Mouse (Mus musculus): ENCODE results near the gene Bbs9.

DNA sequence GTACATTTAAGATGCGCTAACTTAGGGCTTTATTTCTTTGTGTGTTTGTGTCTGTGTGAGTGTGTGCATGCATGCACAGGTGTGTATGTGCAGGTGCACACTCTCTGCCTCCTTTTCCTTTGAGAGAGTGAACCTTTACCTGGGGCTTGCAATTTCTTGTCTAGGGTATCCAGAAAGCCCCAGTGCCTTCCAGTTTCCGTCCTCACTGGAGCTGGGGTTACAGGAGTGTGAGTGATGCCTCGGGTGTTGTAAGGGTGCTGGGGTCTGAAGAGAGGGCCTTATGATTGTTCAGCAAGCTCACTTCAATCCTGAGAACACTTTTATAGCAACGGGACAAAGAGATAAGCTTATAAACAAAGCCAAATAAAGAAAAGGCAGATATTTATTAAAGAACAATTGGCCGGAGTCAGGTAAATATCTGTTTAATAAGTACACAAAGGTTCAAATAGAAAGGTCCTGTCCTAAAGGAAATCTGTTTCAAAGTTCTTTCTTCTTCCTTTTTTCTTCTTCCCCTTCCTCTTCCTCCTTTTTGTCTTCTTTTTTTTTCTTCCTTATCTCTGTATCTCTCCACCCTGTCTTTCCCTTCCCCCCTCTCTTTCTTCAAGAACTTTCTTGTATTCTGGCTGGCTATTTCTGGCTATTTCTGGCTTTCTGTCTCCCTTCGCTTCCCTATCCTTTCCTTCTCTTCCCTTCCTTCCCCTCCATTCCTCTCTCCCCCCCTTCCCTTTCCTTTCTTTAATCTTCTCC lies 21.7 kb downstream of the Bbs9 start:
- TF ChIP-seq CTCF (IDR thresholded peaks at IDR 0.05; ENCODE audit: insufficient read depth, low read length) (no peak), POLR2A (IDR thresholded peaks at IDR 0.05; ENCODE audit: borderline replicate concordance, extremely low read depth, low read depth, low read length) (no peak)
